Mouse (Mus musculus) megakaryocyte-erythroid progenitor cell, adult 5-6 weeks (primary cell): ENCODE measurements around the gene St7. TPM values are rescaled to one million over a fixed set of nuclear protein-coding genes. Genes with fewer than 3 reads are reported as not detected.
A peak's percentile ranks its signal among the peaks of the same experiment; 100 is the strongest.

Source experiments
- ATAC-seq: replicated peaks from 2 replicates; pipeline ENCODE4 v1.8.0; 2016; ENCODE audit warnings: mild to moderate bottlenecking, inconsistent platforms; ENCODE audit not compliant: severe bottlenecking, poor library complexity, low FRiP score, low TSS enrichment
- total RNA-seq, 2 experiments: library from RNA; stranded (forward) in 1 of 2; stranded (reverse) in 1 of 2; fragments of 200-1000, 215-1000 nt in 1 of 2; fragments of >200 nt in 1 of 2; fragmentation: Nextera tagmentation in 1 of 2; gene quantifications; 2 replicates each; pipeline ENCODE4 v1.2.3; 2014 to 2017

The St7 gene
- total RNA-seq, 2 experiments from 2014 or later = 38.6 to 43.4 TPM

- ATAC-seq = peak; percentile 83
Measured at GRCm38 (mm10) chr6:17705973-17706372, 13.2 kb downstream of the St7 start.

- ATAC-seq = no peak
Measured at GRCm38 (mm10) chr6:17718978-17719377, 26.2 kb downstream of the St7 start.

GRCm38 (mm10) chr6:17719423-17719822 lies 26.7 kb downstream of the St7 start:
- no peak for ATAC-seq

GRCm38 (mm10) chr6:17720022-17720421 lies 27.3 kb downstream of the St7 start:
- ATAC-seq = no peak

GRCm38 (mm10) chr6:17721706-17722105 lies 29.0 kb downstream of the St7 start:
- no peak for ATAC-seq

GRCm38 (mm10) chr6:17725841-17726460 lies 33.2 kb downstream of the St7 start:
- ATAC-seq = peak; percentile 81

- ATAC-seq = no peak
Measured at GRCm38 (mm10) chr6:17727241-17727640, 34.5 kb downstream of the St7 start.

GRCm38 (mm10) chr6:17727891-17728790 lies 35.4 kb downstream of the St7 start:
- no peak for ATAC-seq

- no peak for ATAC-seq
Measured at GRCm38 (mm10) chr6:17730122-17730521, 37.4 kb downstream of the St7 start.

- no peak for ATAC-seq
Measured at GRCm38 (mm10) chr6:17731694-17732093, 39.0 kb downstream of the St7 start.

GRCm38 (mm10) chr6:17733951-17734411 lies 41.2 kb downstream of the St7 start:
- ATAC-seq = peak; percentile 76

- ATAC-seq = peak; percentile 34
Measured at GRCm38 (mm10) chr6:17737262-17737948, 44.7 kb downstream of the St7 start.

- no peak for ATAC-seq
Measured at GRCm38 (mm10) chr6:17740128-17740527, 47.4 kb downstream of the St7 start.

- ATAC-seq = peak; percentile 39
Measured at GRCm38 (mm10) chr6:17741639-17742038, 48.9 kb downstream of the St7 start.

- ATAC-seq = no peak
Measured at GRCm38 (mm10) chr6:17742209-17742608, 49.5 kb downstream of the St7 start.

GRCm38 (mm10) chr6:17743325-17743724 lies 50.6 kb downstream of the St7 start:
- peak; percentile 94 for ATAC-seq

GRCm38 (mm10) chr6:17747724-17748123 lies 55.0 kb downstream of the St7 start:
- no peak for ATAC-seq

GRCm38 (mm10) chr6:17748866-17749582 lies 56.3 kb downstream of the St7 start:
- peak; percentile 92 for ATAC-seq

GRCm38 (mm10) chr6:17749596-17749995 lies 56.9 kb downstream of the St7 start:
- ATAC-seq = no peak
